Mouse (Mus musculus) embryonic facial prominence, embryonic 13.5 days (tissue): ENCODE measurements at regions not wholly inside any gene's neighbourhood (a gene's known extent, or its start where the extent isn't known, plus 50 kb on each side); places are given as distances from the start of the nearest gene placed in this dataset.
A peak's percentile ranks its signal among the peaks of the same experiment; 100 is the strongest.
"Not testable (repeated sequence)": the region's sequence is repeated elsewhere in the genome, so short reads cannot be mapped to it uniquely, and the experiment has no call there.

Experiments
- ATAC-seq: fragments of 200-750 bp; cut with Nextera tagmentation; 2 replicates; pipeline ENCODE4 v1.8.0; 2017; ENCODE audit warnings: low read depth; ENCODE audit not compliant: insufficient number of reproducible peaks, insufficient read depth, low FRiP score, low TSS enrichment
- H3K27ac ChIP-seq: fragments of 300-500 bp; sonication (generic); 2 replicates; pipeline ENCODE4 v1.5.1; 2015; ENCODE audit warnings: moderate library complexity, mild to moderate bottlenecking, inconsistent platforms
- H3K27me3 ChIP-seq: fragments of 300-500 bp; sonication (generic); 2 replicates; pipeline ENCODE4 v1.6.1; 2015; ENCODE audit warnings: mild to moderate bottlenecking, inconsistent platforms
- H3K36me3 ChIP-seq: fragments of 300-500 bp; sonication (generic); 2 replicates; pipeline ENCODE4 v1.6.1; 2015; ENCODE audit warnings: mild to moderate bottlenecking, inconsistent platforms
- H3K4me1 ChIP-seq: fragments of 300-500 bp; sonication (generic); 2 replicates; pipeline ENCODE4 v1.6.1; 2015; ENCODE audit warnings: inconsistent platforms
- H3K4me2 ChIP-seq: fragments of 300-500 bp; sonication (generic); 2 replicates; pipeline ENCODE4 v1.6.1; 2015; ENCODE audit warnings: moderate library complexity, mild to moderate bottlenecking, inconsistent platforms
- H3K4me3 ChIP-seq: fragments of 300-500 bp; sonication (generic); 2 replicates; pipeline ENCODE4 v1.5.1; 2015; ENCODE audit warnings: mild to moderate bottlenecking, inconsistent platforms
- H3K9ac ChIP-seq: fragments of 300-500 bp; sonication (generic); 2 replicates; pipeline ENCODE4 v1.6.1; 2015; ENCODE audit warnings: mild to moderate bottlenecking, inconsistent platforms
- H3K9me3 ChIP-seq: fragments of 300-500 bp; sonication (generic); 2 replicates; pipeline ENCODE4 v1.6.1; 2016; ENCODE audit warnings: inconsistent platforms
- WGBS: fragments of 180-500 bp; shearing (Covaris S2); methylation state at CpG from one replicate; pipeline ENCODE4 v1.1.7; 2015; ENCODE audit warnings: mixed read lengths; 5-methylcytosine and 5-hydroxymethylcytosine counted together

DNA sequence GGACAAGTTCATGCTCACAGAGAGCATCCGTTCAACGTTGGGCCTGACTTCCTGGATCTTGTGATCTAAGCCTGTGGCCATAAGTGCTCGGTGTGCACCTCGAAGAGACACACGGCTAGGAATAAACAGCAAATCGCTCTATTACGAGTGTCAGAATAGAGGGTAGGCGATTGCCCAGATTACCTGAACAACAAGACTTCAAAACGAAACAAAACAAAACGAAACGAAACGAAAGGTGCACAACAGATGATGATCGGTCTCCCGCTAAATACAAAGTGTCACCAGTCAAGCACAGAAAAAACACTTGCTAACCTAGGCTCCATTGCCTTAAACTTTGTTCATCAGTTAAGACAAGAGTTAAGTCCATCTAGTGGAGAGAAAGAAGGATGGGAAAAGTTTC, 67.4 kb downstream of the Pdia4 start:
- H3K9me3 ChIP-seq, H3K27ac ChIP-seq, H3K9ac ChIP-seq, H3K4me3 ChIP-seq, ATAC-seq, H3K4me2 ChIP-seq, H3K27me3 ChIP-seq, H3K36me3 ChIP-seq, H3K4me1 ChIP-seq: not testable (repeated sequence)
- 83% methylated on average over 9 of the region's 14 CpGs for WGBS

GRCm38 (mm10) chr6:47743856-47744255, 69.4 kb downstream of the Pdia4 start:
- not testable (repeated sequence) for ATAC-seq, H3K27ac ChIP-seq, H3K4me1 ChIP-seq, H3K9me3 ChIP-seq, H3K4me3 ChIP-seq, H3K9ac ChIP-seq, H3K27me3 ChIP-seq, H3K36me3 ChIP-seq
- WGBS, result no CpG with 5 or more reads among the region's 20 CpGs
- H3K4me2 ChIP-seq, result peak overlapping the region; percentile 40

GRCm38 (mm10) chr6:47740216-47740615, 73.0 kb downstream of the Pdia4 start:
- H3K4me1 ChIP-seq, H3K27me3 ChIP-seq, H3K36me3 ChIP-seq, ATAC-seq, H3K9me3 ChIP-seq, H3K27ac ChIP-seq: not testable (repeated sequence)
- H3K4me2 ChIP-seq, result peak overlapping the region; percentile 53
- H3K9ac ChIP-seq, result peak overlapping the region; percentile 59; the same call in 1 of the 2 replicates
- 9% methylated on average over 20 of the region's 47 CpGs for WGBS
- peak overlapping the region; percentile 42 for H3K4me3 ChIP-seq

GRCm38 (mm10) chr6:47739696-47740095, 73.5 kb downstream of the Pdia4 start:
- not testable (repeated sequence) for H3K27ac ChIP-seq, H3K36me3 ChIP-seq, H3K27me3 ChIP-seq, H3K9me3 ChIP-seq, H3K4me2 ChIP-seq, H3K9ac ChIP-seq, H3K4me1 ChIP-seq, ATAC-seq
- 7% methylated on average over 15 of the region's 26 CpGs for WGBS
- H3K4me3 ChIP-seq, result peak overlapping the region; percentile 21; the same call in 1 of the 2 replicates

- not testable (repeated sequence) for H3K27me3 ChIP-seq, H3K4me3 ChIP-seq, H3K36me3 ChIP-seq, H3K9ac ChIP-seq, H3K9me3 ChIP-seq, H3K4me2 ChIP-seq, H3K27ac ChIP-seq, ATAC-seq, H3K4me1 ChIP-seq
- WGBS, result no CpG with 5 or more reads among the region's 3 CpGs
Measured at GRCm38 (mm10) chr6:47737972-47738371, 75.3 kb downstream of the Pdia4 start.
